Mouse (Mus musculus) small intestine, adult 2 months (tissue): Measurements from ENCODE around the gene Olfr1280. TPM values are rescaled to one million over a fixed set of nuclear protein-coding genes. Genes with fewer than 3 reads are reported as not detected.

Source experiments
- H3K27ac ChIP-seq: fragments of 200-500 bp; 2 replicates; pipeline ENCODE4 v1.5.1; 2012; ENCODE audit warnings: low read depth, low read length, control low read depth, inconsistent platforms; ENCODE audit not compliant: insufficient read depth
- H3K27me3 ChIP-seq: fragments of 200-500 bp; 2 replicates; pipeline ENCODE4 v1.6.1; 2012; ENCODE audit warnings: mild to moderate bottlenecking, moderate library complexity, low read length, inconsistent platforms; ENCODE audit not compliant: control insufficient read depth, insufficient read depth
- H3K36me3 ChIP-seq: fragments of 200-500 bp; 2 replicates; pipeline ENCODE4 v1.6.1; 2012; ENCODE audit warnings: mild to moderate bottlenecking, low read length, control low read depth, inconsistent platforms; ENCODE audit not compliant: control insufficient read depth, insufficient read depth
- H3K4me1 ChIP-seq: fragments of 200-500 bp; 2 replicates; pipeline ENCODE4 v1.6.1; 2012; ENCODE audit warnings: low read length, inconsistent platforms, mixed read lengths; ENCODE audit not compliant: control insufficient read depth, insufficient read depth, insufficient read length
- H3K4me3 ChIP-seq: fragments of 200-500 bp; 2 replicates; pipeline ENCODE4 v1.5.1; 2012; ENCODE audit warnings: low read depth, mild to moderate bottlenecking, control low read depth, inconsistent platforms, low read length, moderate library complexity
- CTCF ChIP-seq: fragments of 200-500 bp; IDR thresholded peaks from 2 replicates; pipeline ENCODE4 v1.5.1; 2012; ENCODE audit warnings: low read depth, mild to moderate bottlenecking, control low read depth, inconsistent platforms, low read length, moderate library complexity, mixed read lengths; ENCODE audit not compliant: insufficient replicate concordance, insufficient read length; ENCODE audit errors: extremely low read depth
- POLR2A ChIP-seq: fragments of 200-500 bp; IDR thresholded peaks from 2 replicates; pipeline ENCODE4 v1.6.1; 2012; ENCODE audit warnings: low read depth, mild to moderate bottlenecking, control low read depth, inconsistent platforms, low read length, moderate library complexity
- WGBS: fragments of 180-500 bp; shearing (Covaris S2); methylation state at CpG from one replicate; pipeline ENCODE4 v1.1.7; 2018; 5-methylcytosine and 5-hydroxymethylcytosine counted together
- polyA plus RNA-seq: library from polyadenylated mRNA; depleted of rRNA; stranded (reverse); fragments of >200 nt; gene quantifications from 2 replicates; pipeline ENCODE4 v1.2.3, GENCODE M21; 2012; rRNA removed

The Olfr1280 gene
- polyA plus RNA-seq, 1 experiment = not detected

GRCm38 (mm10) chr2:111366490-111366889, 52.7 kb downstream of the Olfr1280 start, which contains the start of gene Olfr1283:
TSS of gene Olfr1283 (plus strand) at chr2:111366790.
- no peak within 1 kb of the TSS for H3K4me3 ChIP-seq
- 75% methylated on average over 2 of the region's 2 CpGs for WGBS
- H3K27ac ChIP-seq = no peak within 1 kb of the TSS
- TF ChIP-seq POLR2A = no peak
- TF ChIP-seq CTCF = no peak
- no peaks in the 10 kb centered on the region for H3K27me3 ChIP-seq
- H3K36me3 ChIP-seq = no peaks in the 10 kb centered on the region
- no peaks in the 10 kb centered on the region for H3K4me1 ChIP-seq

- H3K36me3 ChIP-seq = no peaks in the 10 kb centered on the region
- no peak within 1 kb of the TSS for H3K27ac ChIP-seq
- no peaks in the 10 kb centered on the region for H3K4me1 ChIP-seq
- no peak within 1 kb of the TSS for H3K4me3 ChIP-seq
- no peaks in the 10 kb centered on the region for H3K27me3 ChIP-seq
- no peak for TF ChIP-seq CTCF
- no peak for TF ChIP-seq POLR2A
- 76% methylated on average over 1 of the region's 1 CpGs for WGBS
These were observed 61.4 kb downstream of the Olfr1280 start, which contains the start of gene Olfr1284 for GRCm38 (mm10) chr2:111375222-111375621. TSS of gene Olfr1284 (plus strand) at chr2:111375522.

Other genes with a start within 250 kb of the Olfr1280 start
- not detected in 2 replicates for gene Gm13941, start 208.0 kb upstream of the Olfr1280 start, polyA plus RNA-seq
- not detected in 2 replicates for gene Gm15130, start 161.1 kb upstream of the Olfr1280 start, polyA plus RNA-seq
- gene 4930430A15Rik, start 84.4 kb upstream of the Olfr1280 start, polyA plus RNA-seq = not detected in 2 replicates
- not detected in 2 replicates for gene Olfr1275, start 78.7 kb upstream of the Olfr1280 start, polyA plus RNA-seq
- not detected in 2 replicates for gene Olfr1276, start 59.5 kb upstream of the Olfr1280 start, polyA plus RNA-seq
- gene Olfr1277, start 39.9 kb upstream of the Olfr1280 start, polyA plus RNA-seq = not detected in 2 replicates
- gene Olfr1278, start 23.9 kb upstream of the Olfr1280 start, polyA plus RNA-seq = not detected in 2 replicates
- gene Olfr1279, start 13.4 kb upstream of the Olfr1280 start, polyA plus RNA-seq = not detected in 2 replicates
- not detected in 2 replicates for gene Olfr1281, start 12.5 kb downstream of the Olfr1280 start, polyA plus RNA-seq
- gene Olfr1282, start 22.1 kb downstream of the Olfr1280 start, polyA plus RNA-seq = not detected in 2 replicates
- gene Olfr1283, start 52.8 kb downstream of the Olfr1280 start, polyA plus RNA-seq = not detected in 2 replicates
- gene Olfr1284, start 61.5 kb downstream of the Olfr1280 start, polyA plus RNA-seq = not detected in 2 replicates
- not detected in 2 replicates for gene Olfr1286, start 109.1 kb downstream of the Olfr1280 start, polyA plus RNA-seq
- gene Olfr1287, start 135.1 kb downstream of the Olfr1280 start, polyA plus RNA-seq = not detected in 2 replicates
- gene Olfr1288, start 160.1 kb downstream of the Olfr1280 start, polyA plus RNA-seq = not detected in 2 replicates
- gene Olfr1289, start 166.8 kb downstream of the Olfr1280 start, polyA plus RNA-seq = not detected in 2 replicates
- gene Olfr1290, start 179.8 kb downstream of the Olfr1280 start, polyA plus RNA-seq = not detected in 2 replicates
- not detected in 2 replicates for gene Olfr1291-ps1, start 183.2 kb downstream of the Olfr1280 start, polyA plus RNA-seq
- not detected in 2 replicates for gene Olfr1293-ps, start 211.2 kb downstream of the Olfr1280 start, polyA plus RNA-seq
- gene Olfr1294, start 226.3 kb downstream of the Olfr1280 start, polyA plus RNA-seq = not detected in 2 replicates